Mouse (Mus musculus): ENCODE data around the gene Igfn1.

Igfn1 gene

DNA sequence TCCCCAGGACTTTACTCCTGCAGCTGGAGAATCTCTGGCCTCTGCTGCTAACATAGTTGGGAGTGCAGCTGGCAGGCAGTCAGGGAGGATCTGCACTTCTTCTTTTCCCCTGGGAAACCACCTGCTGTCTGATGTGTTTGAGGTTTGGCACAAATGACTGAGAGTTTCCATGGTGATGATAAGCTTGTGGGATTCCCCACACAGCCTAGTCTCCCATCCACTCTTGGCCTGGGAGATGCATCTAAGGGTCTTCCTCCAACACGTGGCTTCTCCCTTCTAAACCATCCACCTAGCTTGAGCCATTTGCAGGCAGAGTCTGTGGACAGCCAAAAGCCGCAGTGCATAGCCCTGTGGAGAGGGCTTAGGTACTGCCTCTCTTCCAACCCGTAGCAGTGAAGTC lies 76.3 kb downstream of the Igfn1 start:
- in situ Hi-C loops (cut with MboI), result no loop called here

DNA sequence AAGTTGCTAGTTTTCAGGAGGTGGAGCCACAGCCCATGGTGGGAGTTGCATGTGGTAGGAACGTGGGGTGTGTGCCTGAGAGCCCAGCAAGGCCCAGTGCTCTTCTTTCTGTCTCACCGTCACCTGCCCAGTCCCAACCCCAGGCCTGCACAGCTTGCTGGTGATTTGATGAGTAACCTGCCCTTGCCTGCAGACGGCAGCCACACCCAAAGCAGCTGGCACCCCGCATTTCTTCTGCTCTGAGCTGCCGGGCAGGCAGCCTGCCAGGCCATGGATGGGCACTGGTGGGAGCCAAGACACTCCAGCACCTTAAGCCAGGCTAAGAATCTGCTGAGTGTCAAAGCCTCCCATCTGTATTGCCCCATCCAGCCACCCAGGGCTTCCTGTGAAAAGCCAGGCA lies 80.3 kb downstream of the Igfn1 start:
- in situ Hi-C loops (cut with MboI), result no loop called here

DNA sequence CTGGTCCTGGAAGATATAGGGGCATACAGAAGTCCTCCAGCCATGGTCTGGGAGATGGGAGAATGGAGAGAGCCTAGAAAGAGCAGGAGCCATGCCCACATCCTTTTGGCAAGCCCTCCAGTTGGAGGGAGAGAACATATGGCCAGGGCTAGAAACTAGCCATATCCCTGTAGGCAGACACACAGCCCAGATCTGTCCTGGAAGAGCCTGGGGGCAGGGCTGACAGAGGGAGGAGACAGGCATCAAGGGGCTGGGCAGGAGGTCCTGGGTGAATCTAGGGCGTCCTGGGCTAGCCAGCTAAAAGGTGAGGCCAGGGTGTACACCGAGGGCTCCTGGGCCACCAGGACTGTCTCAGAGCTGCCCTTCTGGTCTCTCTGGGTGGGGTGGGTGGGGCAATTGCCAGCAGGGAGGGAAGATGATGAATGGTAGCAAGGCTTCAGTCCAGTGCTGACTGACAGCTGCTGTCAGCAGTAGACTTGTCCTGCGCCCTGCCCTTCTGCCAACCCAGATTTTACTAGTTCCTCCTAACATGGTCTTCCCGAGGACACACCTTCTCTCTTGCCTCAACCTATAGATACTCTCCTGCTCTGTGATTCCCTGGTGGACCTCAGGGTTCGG lies 81.7 kb downstream of the Igfn1 start:
- in situ Hi-C loops (cut with MboI), result no loop called here

DNA sequence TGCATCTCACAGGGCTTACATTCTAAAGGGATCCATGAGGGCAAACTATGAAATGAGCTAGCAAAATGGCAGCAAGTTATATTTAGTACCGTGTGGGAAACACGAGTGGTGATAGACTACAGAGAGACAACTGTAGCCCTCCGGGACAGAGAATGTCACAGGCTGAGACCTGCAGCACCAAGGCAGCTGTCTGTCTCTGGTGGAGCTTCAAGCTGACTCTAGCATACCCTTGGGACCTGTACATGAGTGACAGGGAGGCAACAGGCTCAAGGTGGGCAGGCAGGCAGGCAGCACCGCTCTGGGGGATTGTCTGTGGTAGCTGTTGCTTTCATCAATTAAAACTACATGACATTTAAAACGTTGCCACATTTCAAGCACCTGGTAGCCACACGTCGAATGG lies 82.9 kb downstream of the Igfn1 start:
- in situ Hi-C loops (cut with MboI), result no loop called here

DNA sequence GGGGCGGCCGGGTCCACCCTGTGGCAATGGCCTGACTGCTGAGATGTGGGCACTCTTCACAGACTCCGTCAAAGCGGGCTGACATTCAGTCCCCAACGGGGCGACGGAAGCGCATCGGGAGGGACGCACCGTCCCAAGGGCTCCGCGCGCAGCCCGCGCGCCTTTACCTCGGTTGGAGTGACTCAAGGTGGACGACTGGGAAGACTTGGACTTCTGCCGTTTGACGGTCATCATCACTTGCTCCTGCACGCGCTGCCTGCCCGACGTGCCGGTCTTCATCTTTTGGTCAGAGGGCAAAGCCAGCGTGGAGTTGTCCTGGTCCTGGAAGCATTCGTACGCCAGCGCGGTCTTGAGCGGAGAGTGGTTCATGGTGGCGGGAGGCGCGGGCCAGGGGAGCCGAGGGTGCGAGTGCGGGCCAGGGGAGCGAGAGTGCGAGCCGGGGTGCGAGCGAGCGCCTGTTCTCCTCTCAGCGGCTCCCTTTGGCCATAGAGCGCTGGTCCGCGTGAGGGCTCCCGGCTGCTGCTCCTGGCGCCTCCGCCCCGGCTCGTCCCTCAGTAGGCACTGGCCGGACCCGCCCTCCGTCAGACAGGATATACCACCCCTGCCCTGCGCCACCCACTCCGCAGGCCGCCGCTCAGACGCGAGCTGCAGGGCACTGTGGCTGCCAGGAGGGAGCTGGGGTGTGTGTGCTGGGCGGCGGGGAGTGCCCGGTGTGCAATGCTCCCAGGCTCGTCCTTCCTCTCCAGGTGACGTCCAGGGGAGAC lies 87.3 kb downstream of the Igfn1 start, which contains the start of gene Pkp1:
Pkp1 (minus strand) TSS at position 564 of the 764 bp plus-strand sequence.
- in situ Hi-C loops (cut with MboI), result no loop called here

DNA sequence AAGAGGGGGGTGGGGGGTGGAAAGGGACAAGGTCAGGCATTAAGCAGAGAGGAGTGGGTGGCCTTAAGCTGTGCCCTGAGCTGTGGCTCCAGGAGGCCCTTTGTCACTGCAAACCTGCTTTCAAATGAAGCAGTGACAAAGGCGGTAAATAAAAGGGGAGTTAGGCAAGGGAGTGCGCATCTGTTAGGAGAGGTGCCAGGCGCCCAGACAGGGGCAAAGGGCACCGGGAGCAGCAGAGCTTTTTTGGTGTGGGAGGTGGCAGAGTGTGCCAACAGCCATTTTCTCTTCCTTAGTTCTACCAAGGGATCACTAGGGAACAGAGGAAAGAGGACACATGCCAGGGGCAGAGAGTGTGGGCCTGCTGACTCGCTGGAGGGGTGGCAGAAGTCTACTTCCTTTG lies 88.9 kb downstream of the Igfn1 start:
- in situ Hi-C loops (cut with MboI), result no loop called here

DNA sequence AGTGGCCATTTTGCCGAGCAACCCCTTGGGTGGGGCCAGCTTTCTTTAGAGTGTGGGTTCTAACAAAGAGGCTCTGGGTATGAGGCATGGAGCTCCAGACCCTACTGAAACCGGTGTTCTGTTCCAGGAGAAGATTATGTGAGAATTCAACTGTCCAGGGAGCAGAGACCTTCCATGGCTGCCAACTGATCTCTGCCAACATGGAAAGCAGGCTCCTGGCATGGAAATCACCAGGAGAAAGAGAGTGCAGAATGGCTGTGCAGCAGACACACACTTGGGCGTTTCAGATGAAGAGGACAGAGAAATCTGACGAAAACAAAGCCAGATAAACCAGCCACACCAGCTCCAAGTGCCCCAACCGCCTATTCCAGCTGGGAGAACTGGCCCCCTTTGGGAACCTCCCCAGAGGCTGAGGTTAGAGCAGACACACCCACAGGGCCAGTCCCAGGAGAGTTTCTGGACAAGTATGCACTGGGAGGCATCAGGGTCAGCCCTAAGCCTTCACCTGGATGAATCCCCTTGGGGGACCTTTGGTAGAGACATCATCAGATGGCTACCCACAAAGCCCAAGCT lies 89.6 kb downstream of the Igfn1 start:
- in situ Hi-C loops (cut with MboI), result no loop called here

DNA sequence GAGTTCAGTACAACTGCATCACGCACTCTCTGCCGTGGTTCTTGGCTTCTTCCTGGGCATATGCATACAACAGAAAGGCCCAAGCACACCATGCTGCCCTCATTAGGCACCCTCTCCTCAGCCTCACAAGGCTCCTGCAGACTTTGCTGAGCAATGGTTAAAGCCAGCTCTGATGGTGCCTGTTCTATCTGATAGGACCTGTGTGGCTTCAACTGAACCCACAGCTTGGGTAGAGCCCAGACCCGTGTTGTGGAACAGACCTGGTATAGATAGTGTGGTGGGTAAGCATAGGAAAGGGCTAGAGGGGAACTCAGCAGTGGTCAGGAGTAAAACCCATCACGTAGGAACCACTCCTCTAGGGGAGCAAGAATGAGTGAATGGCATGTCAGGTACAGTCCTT lies 92.5 kb downstream of the Igfn1 start:
- in situ Hi-C loops (cut with MboI), result no loop called here

DNA sequence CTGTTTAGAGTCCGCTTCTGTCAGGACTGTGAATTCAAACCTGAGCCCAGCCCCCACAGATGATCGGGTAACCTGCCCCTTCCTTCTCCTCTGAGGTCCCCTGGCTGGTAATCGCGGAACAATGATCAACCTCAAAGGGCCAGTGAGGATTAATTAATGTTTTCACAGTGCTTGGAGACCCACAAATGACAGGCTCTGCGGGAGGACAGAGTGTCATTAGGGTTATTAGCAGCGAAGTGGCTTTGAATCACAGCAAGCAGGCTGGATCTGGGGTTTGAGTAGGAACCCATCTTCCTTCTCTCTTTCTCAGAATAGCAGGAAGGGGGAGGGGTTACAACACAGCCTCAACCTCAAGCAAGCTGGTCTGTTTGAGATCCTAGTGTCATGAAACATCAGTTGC lies 96.8 kb downstream of the Igfn1 start:
- in situ Hi-C loops (cut with MboI), result no loop called here

DNA sequence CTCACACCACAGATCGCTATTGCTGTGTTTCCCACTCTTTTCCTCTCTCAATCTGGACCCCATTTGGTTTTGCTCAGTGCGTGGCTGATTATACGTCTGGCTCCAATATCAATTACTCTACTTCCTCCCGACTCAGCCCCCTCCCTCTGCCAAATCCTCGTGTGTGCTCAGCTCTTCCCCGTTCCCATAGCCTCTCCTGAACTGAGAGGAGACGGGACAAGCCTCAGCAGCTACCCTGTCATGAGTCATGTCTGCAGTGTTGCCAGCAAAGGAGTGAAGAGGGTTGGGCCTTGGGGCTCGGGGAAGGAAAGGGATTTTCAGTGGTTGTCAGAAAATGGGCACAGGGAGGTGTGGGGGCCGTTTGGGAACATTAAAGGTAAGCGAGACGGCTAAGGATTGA lies 99.4 kb downstream of the Igfn1 start:
- in situ Hi-C loops (cut with MboI), result no loop called here

Data from mature B cell (primary cell).